Mouse (Mus musculus) left cerebral cortex, postnatal 25 days (tissue): ENCODE data around the gene Ncaph2. TPM values are rescaled to one million over a fixed set of nuclear protein-coding genes. Genes with fewer than 3 reads are reported as not detected.

ENCODE experiments used
- DNase-seq, 2 experiments: peaks; one replicate each; pipeline ENCODE4 v3.0.0; 2022; ENCODE audit warnings: low spot score in 2 of 2, mixed read lengths in 1 of 2
- intact Hi-C: fragments of 180-260 bp; cut with DNase I; formaldehyde crosslinking; loops from one replicate; pipeline ENCODE4 v1.15.1; 2025
- total RNA-seq, 2 experiments: library from RNA; stranded (reverse); gene quantifications; 2 replicates each; pipeline ENCODE4 v1.2.3; 2021

Ncaph2 gene
- total RNA-seq, 2 experiments from 2014 or later, result 96.1 to 97.4 TPM

GRCm38 (mm10) chr15:89339696-89340095 lies 15.8 kb upstream of the Ncaph2 start:
- intact Hi-C loops, result no loop called here
- DNase-seq, result no peak

- DNase-seq, result no peak
- intact Hi-C loops, result no loop called here
These were observed 15.4 kb upstream of the Ncaph2 start for GRCm38 (mm10) chr15:89340136-89340535.

GRCm38 (mm10) chr15:89341678-89342077 lies 13.8 kb upstream of the Ncaph2 start:
- intact Hi-C loops, result no loop called here
- no peak for DNase-seq

- intact Hi-C loops, result no loop called here
- no peak for DNase-seq
These were observed 12.2 kb upstream of the Ncaph2 start for GRCm38 (mm10) chr15:89343325-89343724.

- intact Hi-C loops, result no loop called here
- DNase-seq, result no peak
These were observed 5.1 kb upstream of the Ncaph2 start for GRCm38 (mm10) chr15:89350447-89350846.

GRCm38 (mm10) chr15:89351302-89351701 lies 4.2 kb upstream of the Ncaph2 start:
- intact Hi-C loops, result no loop called here
- no peak for DNase-seq

- intact Hi-C loops, result no loop called here
These were observed 3.5 kb upstream of the Ncaph2 start for GRCm38 (mm10) chr15:89352054-89352453.

GRCm38 (mm10) chr15:89352795-89353194 lies 2.7 kb upstream of the Ncaph2 start:
- no peak for DNase-seq
- intact Hi-C loops, result no loop called here

More at GRCm38 (mm10) chr15:89352054-89352453, 3.5 kb upstream of the Ncaph2 start:
- DNase-seq, result no peak

- intact Hi-C loops, result loop anchor here (2.0 kb wide), 2 partner anchors 19 to 39 kb away; partner anchors contain the start of genes Sbf1 and Sco2
- DNase-seq, result no peak
These were observed 1.7 kb upstream of the Ncaph2 start for GRCm38 (mm10) chr15:89353837-89354236.

GRCm38 (mm10) chr15:89354455-89354854 lies 1.1 kb upstream of the Ncaph2 start:
- DNase-seq, result no peak
- intact Hi-C loops, result loop anchor here (2.0 kb wide), 2 partner anchors 18 to 40 kb away; partner anchors contain the start of genes Sbf1 and Sco2

GRCm38 (mm10) chr15:89356372-89356771 lies 853 bp downstream of the Ncaph2 start:
- intact Hi-C loops, result loop anchor here (5.0 kb wide), 1 partner anchor 234 kb away; the partner anchor contains the start of gene Tubgcp6
- peak; percentile 60 to 67 for DNase-seq

- intact Hi-C loops, result loop anchor here (5.0 kb wide), 1 partner anchor 236 kb away; the partner anchor contains the start of gene Tubgcp6
- no peak for DNase-seq
These were observed 3.3 kb downstream of the Ncaph2 start for GRCm38 (mm10) chr15:89358784-89359183.

- intact Hi-C loops, result no loop called here
- no peak for DNase-seq
These were observed 7.5 kb downstream of the Ncaph2 start for GRCm38 (mm10) chr15:89363051-89363450.

GRCm38 (mm10) chr15:89365141-89365551 lies 9.6 kb downstream of the Ncaph2 start:
- intact Hi-C loops, result no loop called here
- no peak for DNase-seq

- intact Hi-C loops, result loop anchor here (2.0 kb wide), 1 partner anchor 17 kb away; the partner anchor contains the start of genes Lmf2 and Ncaph2
- DNase-seq, result no peak
These were observed 16.5 kb downstream of the Ncaph2 start for GRCm38 (mm10) chr15:89372068-89372467.

- DNase-seq, result no peak
- intact Hi-C loops, result loop anchor here (2.0 kb wide), 1 partner anchor 18 kb away; the partner anchor contains the start of genes Lmf2 and Ncaph2
These were observed 17.0 kb downstream of the Ncaph2 start for GRCm38 (mm10) chr15:89372536-89372935.

GRCm38 (mm10) chr15:89373027-89373761 lies 17.7 kb downstream of the Ncaph2 start:
- peak; percentile 81 to 83 for DNase-seq
- intact Hi-C loops, result loop anchor here (2.0 kb wide), 1 partner anchor 18 kb away; the partner anchor contains the start of genes Lmf2 and Ncaph2

GRCm38 (mm10) chr15:89373762-89374248 lies 18.3 kb downstream of the Ncaph2 start, which contains the start of gene Sco2:
Gene Sco2, minus strand, starts transcription at chr15:89373846.
- peak; percentile 93 for DNase-seq
- intact Hi-C loops, result loop anchor here (2.0 kb wide), 1 partner anchor 19 kb away; the partner anchor contains the start of genes Lmf2 and Ncaph2

GRCm38 (mm10) chr15:89374340-89374739 lies 18.8 kb downstream of the Ncaph2 start:
- intact Hi-C loops, result no loop called here
- DNase-seq, result no peak

GRCm38 (mm10) chr15:89374801-89375534 lies 19.4 kb downstream of the Ncaph2 start:
- intact Hi-C loops, result loop anchor here (5.0 kb wide), 1 partner anchor 92 kb away; no protein-coding TSS in a partner anchor
- no peak for DNase-seq
